Mouse (Mus musculus): ENCODE data around the gene Zfp871. TPM values are rescaled to one million over a fixed set of nuclear protein-coding genes. Genes with fewer than 3 reads are reported as not detected.
"Not testable (repeated sequence)": the region's sequence is repeated elsewhere in the genome, so short reads cannot be mapped to it uniquely, and the experiment has no call there.

Zfp871 gene
- polyA plus RNA-seq, 1 experiment from 2014 or later, result 50.3 TPM

GRCm38 (mm10) chr17:32722771-32723170, 65.3 kb downstream of the Zfp871 start:
- Histone ChIP-seq H3K9ac (no peak overlapping the region), H3K4me3 (no peak overlapping the region), H3K27ac (no peak overlapping the region), H3K36me3 (no peaks in the 10 kb centered on the region), H3K9me3 (peaks cover 9% of the 10 kb centered on the region), H3K27me3 (no peaks in the 10 kb centered on the region), H3K4me2 (replicated peaks) (no peak overlapping the region), H3K4me1 (no peaks in the 10 kb centered on the region)
- 76% methylated on average over 7 of the region's 7 CpGs for WGBS
- no peak for ATAC-seq (ENCODE audit: low FRiP score, low read depth)

GRCm38 (mm10) chr17:32722151-32722550, 65.9 kb downstream of the Zfp871 start:
- not testable (repeated sequence) for H3K4me1 ChIP-seq; H3K4me2 ChIP-seq (replicated peaks); H3K4me3 ChIP-seq; ATAC-seq (ENCODE audit: low FRiP score, low read depth); H3K36me3 ChIP-seq; H3K9ac ChIP-seq; H3K27me3 ChIP-seq; H3K9me3 ChIP-seq; H3K27ac ChIP-seq
- WGBS, result 92% methylated on average over 1 of the region's 1 CpGs

Other genes with a start within 250 kb of the Zfp871 start
- not detected in 2 replicates for gene Cyp4f37, start 167.0 kb downstream of the Zfp871 start, polyA plus RNA-seq (2015; fragmentation: Nextera tagmentation; extraction: Ambion mirVana)
- gene Cyp4f40, start 129.4 kb downstream of the Zfp871 start, polyA plus RNA-seq (2015; fragmentation: Nextera tagmentation; extraction: Ambion mirVana), result not detected in 2 replicates
- 0.13 and 0.36 TPM in 2 replicates for gene Cyp4f15, start 102.7 kb downstream of the Zfp871 start, polyA plus RNA-seq (2015; fragmentation: Nextera tagmentation; extraction: Ambion mirVana)
- gene Zfp811, start 21.6 kb upstream of the Zfp871 start, polyA plus RNA-seq (2015; fragmentation: Nextera tagmentation; extraction: Ambion mirVana), result 5.3 and 5.8 TPM in 2 replicates
- gene Zfp799, start 42.0 kb upstream of the Zfp871 start, polyA plus RNA-seq (2015; fragmentation: Nextera tagmentation; extraction: Ambion mirVana), result 21.7 and 22.0 TPM in 2 replicates
- gene Zfp870, start 103.4 kb upstream of the Zfp871 start, polyA plus RNA-seq (2015; fragmentation: Nextera tagmentation; extraction: Ambion mirVana), result 7.1 and 9.5 TPM in 2 replicates
- not detected in 2 replicates for gene Cyp4f14, start 129.1 kb upstream of the Zfp871 start, polyA plus RNA-seq (2015; fragmentation: Nextera tagmentation; extraction: Ambion mirVana)
- gene Cyp4f13, start 159.1 kb upstream of the Zfp871 start, polyA plus RNA-seq (2015; fragmentation: Nextera tagmentation; extraction: Ambion mirVana), result 9.3 and 9.9 TPM in 2 replicates
- 12.3 and 13.1 TPM in 2 replicates for gene Zfp472, start 177.5 kb upstream of the Zfp871 start, polyA plus RNA-seq (2015; fragmentation: Nextera tagmentation; extraction: Ambion mirVana)
- gene Zfp952, start 204.8 kb upstream of the Zfp871 start, polyA plus RNA-seq (2015; fragmentation: Nextera tagmentation; extraction: Ambion mirVana), result 14.9 and 17.6 TPM in 2 replicates
- 18.5 and 18.6 TPM in 2 replicates for gene Zfp763, start 245.1 kb upstream of the Zfp871 start, polyA plus RNA-seq (2015; fragmentation: Nextera tagmentation; extraction: Ambion mirVana)

Measured in limb, embryonic 13.5 days (tissue).